Mouse (Mus musculus): ENCODE results near the gene Gm9945. TPM values are rescaled to one million over a fixed set of nuclear protein-coding genes. Genes with fewer than 3 reads are reported as not detected.

Gm9945 gene
- polyA plus RNA-seq, 1 experiment, result not detected

DNA sequence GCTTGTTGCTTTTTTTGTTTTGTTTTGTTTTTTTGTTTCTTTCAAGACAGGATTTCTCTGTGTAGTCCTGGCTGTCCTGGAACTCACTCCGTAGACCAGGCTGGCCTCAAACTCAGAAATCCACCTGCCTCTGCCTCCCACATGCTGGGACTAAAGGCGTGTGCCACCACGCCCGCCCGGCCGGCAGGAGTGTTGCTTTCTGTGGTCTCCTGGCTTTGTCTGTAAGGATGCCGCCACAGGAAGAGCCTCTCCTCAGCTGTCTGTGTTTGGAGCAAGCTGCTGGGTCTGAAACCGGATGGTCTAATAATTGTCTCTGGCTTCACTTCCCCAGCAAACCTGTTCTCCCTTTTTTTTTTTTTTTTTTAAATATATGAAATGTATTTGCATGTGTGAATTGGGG, 44.5 kb upstream of the Gm9945 start:
- peaks cover under 1% of the 10 kb centered on the region for H3K79me2 ChIP-seq (ENCODE audit: control insufficient read depth, insufficient read depth)
- H3ac ChIP-seq (ENCODE audit: control insufficient read depth, insufficient read length, low read depth), result no peak overlapping the region
- no peak for TF ChIP-seq CEBPB (IDR thresholded peaks at IDR 0.05; ENCODE audit: low read depth)
- no peak for TF ChIP-seq USF1 (IDR thresholded peaks at IDR 0.05; ENCODE audit: low read depth)
- no peak for TF ChIP-seq MYOD1 (IDR thresholded peaks at IDR 0.05; ENCODE audit: control insufficient read depth, insufficient read length, low read depth)
- TF ChIP-seq MYOG (IDR thresholded peaks at IDR 0.05; ENCODE audit: control insufficient read depth, extremely low read depth, insufficient read length), result no peak
- no peak for TF ChIP-seq CTCF (IDR thresholded peaks at IDR 0.05; ENCODE audit: control insufficient read depth, insufficient read depth, insufficient read length)
- no peak for TF ChIP-seq FOSL1 (IDR thresholded peaks at IDR 0.05; ENCODE audit: insufficient read depth, low read length, poor library complexity, severe bottlenecking)
- no peak for TF ChIP-seq MAX (IDR thresholded peaks at IDR 0.05)
- H3K4me3 ChIP-seq (ENCODE audit: insufficient read depth, poor library complexity, severe bottlenecking), result no peak overlapping the region
- no peaks in the 10 kb centered on the region for H3K79me3 ChIP-seq (ENCODE audit: low read depth)
- no peaks in the 10 kb centered on the region for H3K36me3 ChIP-seq (ENCODE audit: control insufficient read depth, insufficient read depth)
- peaks cover 16% of the 10 kb centered on the region for H3K27me3 ChIP-seq (ENCODE audit: control insufficient read depth, insufficient read depth, insufficient read length)

- H3K4me3 ChIP-seq (ENCODE audit: insufficient read depth, poor library complexity, severe bottlenecking), result no peak overlapping the region
- no peaks in the 10 kb centered on the region for H3K79me3 ChIP-seq (ENCODE audit: low read depth)
- no peaks in the 10 kb centered on the region for H3K79me2 ChIP-seq (ENCODE audit: control insufficient read depth, insufficient read depth)
- peaks cover 16% of the 10 kb centered on the region for H3K27me3 ChIP-seq (ENCODE audit: control insufficient read depth, insufficient read depth, insufficient read length)
- no peaks in the 10 kb centered on the region for H3K36me3 ChIP-seq (ENCODE audit: control insufficient read depth, insufficient read depth)
- H3ac ChIP-seq (ENCODE audit: control insufficient read depth, insufficient read length, low read depth), result no peak overlapping the region
- no peak for TF ChIP-seq MYOG (IDR thresholded peaks at IDR 0.05; ENCODE audit: control insufficient read depth, extremely low read depth, insufficient read length)
- TF ChIP-seq MAX (IDR thresholded peaks at IDR 0.05), result no peak
- TF ChIP-seq MYOD1 (IDR thresholded peaks at IDR 0.05; ENCODE audit: control insufficient read depth, insufficient read length, low read depth), result no peak
- no peak for TF ChIP-seq USF1 (IDR thresholded peaks at IDR 0.05; ENCODE audit: low read depth)
- TF ChIP-seq CEBPB (IDR thresholded peaks at IDR 0.05; ENCODE audit: low read depth), result no peak
- no peak for TF ChIP-seq FOSL1 (IDR thresholded peaks at IDR 0.05; ENCODE audit: insufficient read depth, low read length, poor library complexity, severe bottlenecking)
- TF ChIP-seq CTCF (IDR thresholded peaks at IDR 0.05; ENCODE audit: control insufficient read depth, insufficient read depth, insufficient read length), result no peak
These were observed 43.6 kb upstream of the Gm9945 start for GRCm38 (mm10) chr11:53436338-53436737.

DNA sequence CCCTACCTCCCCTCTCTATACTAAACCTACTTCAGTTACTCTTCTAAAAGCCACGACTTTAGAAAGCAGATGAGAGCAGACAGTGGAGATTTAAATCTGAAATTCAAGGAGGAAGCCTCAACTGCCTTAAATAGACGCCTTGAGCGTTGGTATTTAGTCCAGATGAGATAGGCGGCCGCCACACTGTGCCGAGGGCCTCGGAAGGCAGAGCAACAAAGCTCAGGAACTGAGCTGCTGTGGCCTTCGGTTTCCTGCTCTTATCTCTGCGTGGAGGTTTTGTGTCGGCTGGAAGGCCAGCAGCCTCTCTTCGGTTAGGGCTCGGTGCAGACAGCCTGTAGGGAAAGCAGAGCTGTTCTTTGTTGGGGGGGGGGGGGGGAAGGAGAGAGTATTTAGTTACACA, 38.0 kb upstream of the Gm9945 start:
- no peak overlapping the region for H3K4me3 ChIP-seq (ENCODE audit: insufficient read depth, poor library complexity, severe bottlenecking)
- peaks cover 7% of the 10 kb centered on the region for H3K27me3 ChIP-seq (ENCODE audit: control insufficient read depth, insufficient read depth, insufficient read length)
- TF ChIP-seq USF1 (IDR thresholded peaks at IDR 0.05; ENCODE audit: low read depth), result no peak
- no peak for TF ChIP-seq CEBPB (IDR thresholded peaks at IDR 0.05; ENCODE audit: low read depth)
- H3K36me3 ChIP-seq (ENCODE audit: control insufficient read depth, insufficient read depth), result no peaks in the 10 kb centered on the region
- H3K79me3 ChIP-seq (ENCODE audit: low read depth), result no peaks in the 10 kb centered on the region
- no peaks in the 10 kb centered on the region for H3K79me2 ChIP-seq (ENCODE audit: control insufficient read depth, insufficient read depth)
- no peak overlapping the region for H3ac ChIP-seq (ENCODE audit: control insufficient read depth, insufficient read length, low read depth)

DNA sequence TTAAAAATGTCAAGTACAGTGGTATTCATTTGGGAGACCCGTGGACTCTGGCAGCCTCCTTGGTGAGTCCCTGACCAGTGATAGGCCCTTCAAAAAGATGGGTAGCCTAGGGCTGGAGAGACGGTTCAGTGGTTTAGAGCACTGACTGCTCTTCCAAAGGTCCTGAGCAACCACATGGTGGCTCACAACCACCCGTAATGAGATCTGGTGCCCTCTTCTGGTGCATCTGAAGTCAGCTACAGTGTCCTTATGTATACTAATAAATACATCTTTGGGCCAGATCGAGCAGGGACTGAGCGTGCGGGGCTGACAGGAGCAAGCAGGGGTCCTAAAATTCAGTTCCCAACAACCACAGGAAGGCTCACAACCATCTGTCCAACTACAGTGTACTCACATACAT, 36.1 kb upstream of the Gm9945 start:
- Histone ChIP-seq H3ac (ENCODE audit: control insufficient read depth, insufficient read length, low read depth) (no peak overlapping the region), H3K27me3 (ENCODE audit: control insufficient read depth, insufficient read depth, insufficient read length) (no peaks in the 10 kb centered on the region), H3K79me3 (ENCODE audit: low read depth) (no peaks in the 10 kb centered on the region), H3K4me3 (ENCODE audit: insufficient read depth, poor library complexity, severe bottlenecking) (no peak overlapping the region), H3K79me2 (ENCODE audit: control insufficient read depth, insufficient read depth) (no peaks in the 10 kb centered on the region), H3K36me3 (ENCODE audit: control insufficient read depth, insufficient read depth) (no peaks in the 10 kb centered on the region)
- no peak for TF ChIP-seq USF1 (IDR thresholded peaks at IDR 0.05; ENCODE audit: low read depth)
- no peak for TF ChIP-seq MYOD1 (IDR thresholded peaks at IDR 0.05; ENCODE audit: control insufficient read depth, insufficient read length, low read depth)
- peak; percentile 37 for TF ChIP-seq MAX (IDR thresholded peaks at IDR 0.05)

GRCm38 (mm10) chr11:53445562-53445961, 34.4 kb upstream of the Gm9945 start:
- TF ChIP-seq CTCF (IDR thresholded peaks at IDR 0.05; ENCODE audit: control insufficient read depth, insufficient read depth, insufficient read length), result no peak
- TF ChIP-seq MAX (IDR thresholded peaks at IDR 0.05), result no peak
- no peak for TF ChIP-seq MYOG (IDR thresholded peaks at IDR 0.05; ENCODE audit: control insufficient read depth, extremely low read depth, insufficient read length)
- TF ChIP-seq USF1 (IDR thresholded peaks at IDR 0.05; ENCODE audit: low read depth), result no peak
- no peak for TF ChIP-seq CEBPB (IDR thresholded peaks at IDR 0.05; ENCODE audit: low read depth)
- peaks cover 6% of the 10 kb centered on the region for H3K27me3 ChIP-seq (ENCODE audit: control insufficient read depth, insufficient read depth, insufficient read length)

DNA sequence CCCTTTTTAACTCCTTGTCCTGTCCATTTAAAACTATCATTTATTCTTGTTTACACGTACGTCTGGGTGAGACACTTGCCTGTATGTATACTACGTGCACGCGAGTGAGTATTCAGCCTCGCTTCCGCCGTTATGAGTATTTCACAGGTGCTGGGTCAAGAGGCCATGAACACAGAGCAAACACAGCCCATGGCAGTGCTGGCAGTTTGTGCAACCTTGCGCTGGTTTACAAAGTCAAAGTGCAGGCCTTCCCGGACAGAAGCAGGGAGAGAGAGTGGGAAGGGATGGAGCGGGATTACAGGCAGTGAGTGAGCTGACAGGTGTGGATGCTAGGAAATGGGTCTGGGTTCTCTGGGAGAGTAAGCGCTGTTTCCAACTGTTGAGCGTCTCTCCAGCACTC, 33.8 kb upstream of the Gm9945 start:
- H3K79me2 ChIP-seq (ENCODE audit: control insufficient read depth, insufficient read depth), result no peaks in the 10 kb centered on the region
- H3K27me3 ChIP-seq (ENCODE audit: control insufficient read depth, insufficient read depth, insufficient read length), result peaks cover 10% of the 10 kb centered on the region
- H3ac ChIP-seq (ENCODE audit: control insufficient read depth, insufficient read length, low read depth), result no peak overlapping the region
- no peaks in the 10 kb centered on the region for H3K79me3 ChIP-seq (ENCODE audit: low read depth)
- H3K36me3 ChIP-seq (ENCODE audit: control insufficient read depth, insufficient read depth), result no peaks in the 10 kb centered on the region
- H3K4me3 ChIP-seq (ENCODE audit: insufficient read depth, poor library complexity, severe bottlenecking), result no peak overlapping the region
- TF ChIP-seq USF1 (IDR thresholded peaks at IDR 0.05; ENCODE audit: low read depth) (no peak), CEBPB (IDR thresholded peaks at IDR 0.05; ENCODE audit: low read depth) (no peak), MYOG (IDR thresholded peaks at IDR 0.05; ENCODE audit: control insufficient read depth, extremely low read depth, insufficient read length) (no peak), MAX (IDR thresholded peaks at IDR 0.05) (no peak), CTCF (IDR thresholded peaks at IDR 0.05; ENCODE audit: control insufficient read depth, insufficient read depth, insufficient read length) (no peak), MYOD1 (IDR thresholded peaks at IDR 0.05; ENCODE audit: control insufficient read depth, insufficient read length, low read depth) (no peak), FOSL1 (IDR thresholded peaks at IDR 0.05; ENCODE audit: insufficient read depth, low read length, poor library complexity, severe bottlenecking) (no peak)

More at GRCm38 (mm10) chr11:53445562-53445961, 34.4 kb upstream of the Gm9945 start:
- H3K79me2 ChIP-seq (ENCODE audit: control insufficient read depth, insufficient read depth), result no peaks in the 10 kb centered on the region
- H3K79me3 ChIP-seq (ENCODE audit: low read depth), result no peaks in the 10 kb centered on the region
- H3K36me3 ChIP-seq (ENCODE audit: control insufficient read depth, insufficient read depth), result no peaks in the 10 kb centered on the region
- no peak overlapping the region for H3K4me3 ChIP-seq (ENCODE audit: insufficient read depth, poor library complexity, severe bottlenecking)
- no peak overlapping the region for H3ac ChIP-seq (ENCODE audit: control insufficient read depth, insufficient read length, low read depth)

All from C2C12 (cell line).